Mouse (Mus musculus): ENCODE results near the gene Magix. TPM values are rescaled to one million over a fixed set of nuclear protein-coding genes. Genes with fewer than 3 reads are reported as not detected.
A peak's percentile ranks its signal among the peaks of the same experiment; 100 is the strongest.

The Magix gene
- polyA plus RNA-seq, 1 experiment from 2014 or later = 0.08 TPM

- no peak overlapping the region for H3K4me3 ChIP-seq
- H3K27ac ChIP-seq = no peak overlapping the region
- DNase-seq (ENCODE audit: low spot score) = no peak
- no peaks in the 10 kb centered on the region for H3K36me3 ChIP-seq
- 26% methylated on average over 11 of the region's 12 CpGs for WGBS
- H3K9me3 ChIP-seq (replicated peaks) = no peaks in the 10 kb centered on the region; the same call in 1 of the 2 replicates
- H3K4me1 ChIP-seq = peaks cover 8% of the 10 kb centered on the region
- peaks cover 30% of the 10 kb centered on the region for H3K27me3 ChIP-seq (ENCODE audit: low read depth, poor library complexity, severe bottlenecking)
Measured at GRCm38 (mm10) chrX:7640785-7641184, 40.3 kb downstream of the Magix start.

GRCm38 (mm10) chrX:7639536-7640325, 41.3 kb downstream of the Magix start:
- Histone ChIP-seq H3K27me3 (ENCODE audit: low read depth, poor library complexity, severe bottlenecking) (peaks cover 30% of the 10 kb centered on the region), H3K36me3 (no peaks in the 10 kb centered on the region), H3K4me3 (no peak overlapping the region; the same call in 1 of the 2 replicates), H3K4me1 (peaks cover 8% of the 10 kb centered on the region), H3K27ac (no peak overlapping the region), H3K9me3 (replicated peaks) (no peaks in the 10 kb centered on the region; the same call in 1 of the 2 replicates)
- 13% methylated on average over 13 of the region's 13 CpGs for whole genome bisulfite sequencing
- DNase-seq (ENCODE audit: low spot score) = no peak

GRCm38 (mm10) chrX:7638401-7639091, 42.5 kb downstream of the Magix start, which contains the start of gene Syp:
TSS of gene Syp (plus strand) at chrX:7638471.
- Histone ChIP-seq H3K36me3 (no peaks in the 10 kb centered on the region), H3K4me1 (peaks cover 8% of the 10 kb centered on the region), H3K4me3 (peak within 1 kb of the TSS; percentile 45), H3K27ac (no peak within 1 kb of the TSS), H3K27me3 (ENCODE audit: low read depth, poor library complexity, severe bottlenecking) (peaks cover 30% of the 10 kb centered on the region), H3K9me3 (replicated peaks) (no peaks in the 10 kb centered on the region; the same call in 1 of the 2 replicates)
- 8% methylated on average over 42 of the region's 42 CpGs for WGBS
- DNase-seq (ENCODE audit: low spot score) = peak; percentile 90

- DNase-seq (ENCODE audit: low spot score) = no peak
- 68% methylated on average over 3 of the region's 3 CpGs for WGBS
- no peak overlapping the region for H3K4me3 ChIP-seq
- no peak overlapping the region for H3K27ac ChIP-seq
- peaks cover 17% of the 10 kb centered on the region for H3K27me3 ChIP-seq (ENCODE audit: low read depth, poor library complexity, severe bottlenecking)
- H3K4me1 ChIP-seq = peaks cover 8% of the 10 kb centered on the region
- H3K9me3 ChIP-seq (replicated peaks) = no peaks in the 10 kb centered on the region; the same call in 1 of the 2 replicates
- no peaks in the 10 kb centered on the region for H3K36me3 ChIP-seq
Measured at GRCm38 (mm10) chrX:7635101-7635500, 46.0 kb downstream of the Magix start.

- H3K27me3 ChIP-seq (ENCODE audit: low read depth, poor library complexity, severe bottlenecking) = no peaks in the 10 kb centered on the region
- no peaks in the 10 kb centered on the region for H3K4me1 ChIP-seq
- no peaks in the 10 kb centered on the region for H3K9me3 ChIP-seq (replicated peaks)
- H3K27ac ChIP-seq = no peak overlapping the region
- no peak overlapping the region for H3K4me3 ChIP-seq
- DNase-seq (ENCODE audit: low spot score) = no peak
- H3K36me3 ChIP-seq = no peaks in the 10 kb centered on the region
- 94% methylated on average over 6 of the region's 6 CpGs for WGBS
Measured at GRCm38 (mm10) chrX:7632560-7632959, 48.5 kb downstream of the Magix start.

Other genes starting within 250 kb of the Magix start
- gene Foxp3, start 107.6 kb downstream of the Magix start, polyA plus RNA-seq (2016; fragmentation: Nextera tagmentation; extraction: Ambion mirVana) = 0.05 and 0.06 TPM in 2 replicates
- 1.3 and 1.5 TPM in 2 replicates for gene Ppp1r3f, start 107.0 kb downstream of the Magix start, polyA plus RNA-seq (2016; fragmentation: Nextera tagmentation; extraction: Ambion mirVana)
- 36.5 and 37.9 TPM in 2 replicates for gene Ccdc22, start 75.7 kb downstream of the Magix start, polyA plus RNA-seq (2016; fragmentation: Nextera tagmentation; extraction: Ambion mirVana)
- not detected in 2 replicates for gene Cacna1f, start 74.2 kb downstream of the Magix start, polyA plus RNA-seq (2016; fragmentation: Nextera tagmentation; extraction: Ambion mirVana)
- 1.6 and 1.9 TPM in 2 replicates for gene Syp, start 42.8 kb downstream of the Magix start, polyA plus RNA-seq (2016; fragmentation: Nextera tagmentation; extraction: Ambion mirVana)
- 6.4 and 9.1 TPM in 2 replicates for gene Prickle3, start 24.0 kb downstream of the Magix start, polyA plus RNA-seq (2016; fragmentation: Nextera tagmentation; extraction: Ambion mirVana)
- 72.6 and 77.7 TPM in 2 replicates for gene Plp2, start 9.9 kb downstream of the Magix start, polyA plus RNA-seq (2016; fragmentation: Nextera tagmentation; extraction: Ambion mirVana)
- gene Gpkow, start 15.9 kb upstream of the Magix start, polyA plus RNA-seq (2016; fragmentation: Nextera tagmentation; extraction: Ambion mirVana) = 40.5 and 48.2 TPM in 2 replicates
- gene Wdr45, start 33.1 kb upstream of the Magix start, polyA plus RNA-seq (2016; fragmentation: Nextera tagmentation; extraction: Ambion mirVana) = 18.1 and 20.8 TPM in 2 replicates
- gene Gm45208, start 41.0 kb upstream of the Magix start, polyA plus RNA-seq (2016; fragmentation: Nextera tagmentation; extraction: Ambion mirVana) = not detected in 2 replicates
- gene Praf2, start 47.2 kb upstream of the Magix start, polyA plus RNA-seq (2016; fragmentation: Nextera tagmentation; extraction: Ambion mirVana) = 74.0 and 79.0 TPM in 2 replicates
- 21.8 and 21.9 TPM in 2 replicates for gene Ccdc120, start 69.7 kb upstream of the Magix start, polyA plus RNA-seq (2016; fragmentation: Nextera tagmentation; extraction: Ambion mirVana)
- 26.0 and 26.8 TPM in 2 replicates for gene Tfe3, start 81.3 kb upstream of the Magix start, polyA plus RNA-seq (2016; fragmentation: Nextera tagmentation; extraction: Ambion mirVana)
- 29.5 and 36.3 TPM in 2 replicates for gene Gripap1, start 108.5 kb upstream of the Magix start, polyA plus RNA-seq (2016; fragmentation: Nextera tagmentation; extraction: Ambion mirVana)
- gene Kcnd1, start 141.0 kb upstream of the Magix start, polyA plus RNA-seq (2016; fragmentation: Nextera tagmentation; extraction: Ambion mirVana) = 0.85 and 1.2 TPM in 2 replicates
- gene Otud5, start 160.1 kb upstream of the Magix start, polyA plus RNA-seq (2016; fragmentation: Nextera tagmentation; extraction: Ambion mirVana) = 41.4 and 47.5 TPM in 2 replicates
- 6.2 TPM in 2 replicates for gene Pim2, start 197.0 kb upstream of the Magix start, polyA plus RNA-seq (2016; fragmentation: Nextera tagmentation; extraction: Ambion mirVana)
- 23.3 and 24.0 TPM in 2 replicates for gene Slc35a2, start 202.8 kb upstream of the Magix start, polyA plus RNA-seq (2016; fragmentation: Nextera tagmentation; extraction: Ambion mirVana)
- gene Pqbp1, start 218.0 kb upstream of the Magix start, polyA plus RNA-seq (2016; fragmentation: Nextera tagmentation; extraction: Ambion mirVana) = 131 and 140 TPM in 2 replicates
- 167 and 187 TPM in 2 replicates for gene Timm17b, start 218.1 kb upstream of the Magix start, polyA plus RNA-seq (2016; fragmentation: Nextera tagmentation; extraction: Ambion mirVana)
- not detected in 2 replicates for gene Gm10491, start 226.6 kb upstream of the Magix start, polyA plus RNA-seq (2016; fragmentation: Nextera tagmentation; extraction: Ambion mirVana)
- not detected in 2 replicates for gene Gm10490, start 228.3 kb upstream of the Magix start, polyA plus RNA-seq (2016; fragmentation: Nextera tagmentation; extraction: Ambion mirVana)
- 0.06 and 0.13 TPM in 2 replicates for gene Pcsk1n, start 238.6 kb upstream of the Magix start, polyA plus RNA-seq (2016; fragmentation: Nextera tagmentation; extraction: Ambion mirVana)
- gene Eras, start 247.4 kb upstream of the Magix start, polyA plus RNA-seq (2016; fragmentation: Nextera tagmentation; extraction: Ambion mirVana) = not detected in 2 replicates